Mouse (Mus musculus) embryonic facial prominence, embryonic 13.5 days (tissue): ENCODE results near the gene Cldn34a. TPM values are rescaled to one million over a fixed set of nuclear protein-coding genes. Genes with fewer than 3 reads are reported as not detected.
"Not testable (repeated sequence)": the region's sequence is repeated elsewhere in the genome, so short reads cannot be mapped to it uniquely, and the experiment has no call there.

Source experiments
- ATAC-seq: fragments of 200-750 bp; cut with Nextera tagmentation; 2 replicates; pipeline ENCODE4 v1.8.0; 2017; ENCODE audit warnings: low read depth; ENCODE audit not compliant: insufficient number of reproducible peaks, insufficient read depth, low FRiP score, low TSS enrichment
- H3K27ac ChIP-seq: fragments of 300-500 bp; sonication (generic); 2 replicates; pipeline ENCODE4 v1.5.1; 2015; ENCODE audit warnings: moderate library complexity, mild to moderate bottlenecking, inconsistent platforms
- H3K27me3 ChIP-seq: fragments of 300-500 bp; sonication (generic); 2 replicates; pipeline ENCODE4 v1.6.1; 2015; ENCODE audit warnings: mild to moderate bottlenecking, inconsistent platforms
- H3K36me3 ChIP-seq: fragments of 300-500 bp; sonication (generic); 2 replicates; pipeline ENCODE4 v1.6.1; 2015; ENCODE audit warnings: mild to moderate bottlenecking, inconsistent platforms
- H3K4me1 ChIP-seq: fragments of 300-500 bp; sonication (generic); 2 replicates; pipeline ENCODE4 v1.6.1; 2015; ENCODE audit warnings: inconsistent platforms
- H3K4me2 ChIP-seq: fragments of 300-500 bp; sonication (generic); 2 replicates; pipeline ENCODE4 v1.6.1; 2015; ENCODE audit warnings: moderate library complexity, mild to moderate bottlenecking, inconsistent platforms
- H3K4me3 ChIP-seq: fragments of 300-500 bp; sonication (generic); 2 replicates; pipeline ENCODE4 v1.5.1; 2015; ENCODE audit warnings: mild to moderate bottlenecking, inconsistent platforms
- H3K9ac ChIP-seq: fragments of 300-500 bp; sonication (generic); 2 replicates; pipeline ENCODE4 v1.6.1; 2015; ENCODE audit warnings: mild to moderate bottlenecking, inconsistent platforms
- H3K9me3 ChIP-seq: fragments of 300-500 bp; sonication (generic); 2 replicates; pipeline ENCODE4 v1.6.1; 2016; ENCODE audit warnings: inconsistent platforms
- WGBS: fragments of 180-500 bp; shearing (Covaris S2); methylation state at CpG from one replicate; pipeline ENCODE4 v1.1.7; 2015; ENCODE audit warnings: mixed read lengths; 5-methylcytosine and 5-hydroxymethylcytosine counted together
- polyA plus RNA-seq: library from polyadenylated mRNA; unstranded; fragments of >200 nt; fragmentation: Nextera tagmentation; extraction: Ambion mirVana; gene quantifications from 2 replicates; pipeline ENCODE4 v1.2.1, GENCODE M21; 2015

The Cldn34a gene
- not detected in 2 replicates for polyA plus RNA-seq

GRCm38 (mm10) chrX:152563034-152563433 is at the start of gene Cldn34a:
TSS of gene Cldn34a (plus strand) at chrX:152563334.
- no peak within 1 kb of the TSS for H3K9ac ChIP-seq
- WGBS = 76% methylated on average over 2 of the region's 2 CpGs

DNA sequence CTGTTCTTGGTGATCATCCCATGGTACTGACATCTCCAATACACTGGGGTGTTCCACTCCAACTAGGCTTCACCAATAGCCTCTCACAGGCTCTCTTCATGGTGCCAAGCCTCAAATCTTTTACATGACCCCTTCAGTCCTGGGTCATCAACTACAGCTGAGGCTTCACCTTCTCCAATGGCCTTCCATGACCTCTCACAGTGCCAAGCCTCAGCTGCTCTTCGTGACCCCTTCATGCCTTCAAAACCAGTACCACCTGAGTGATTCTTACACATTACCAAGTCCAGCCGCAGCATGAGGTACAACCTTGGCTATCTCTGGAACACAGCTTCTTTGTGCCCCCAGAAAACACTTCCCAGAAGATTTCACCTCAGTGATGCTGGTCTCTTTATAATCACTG is 44.5 kb upstream of the Cldn34a start:
- not testable (repeated sequence) for H3K4me1 ChIP-seq, H3K4me2 ChIP-seq, H3K4me3 ChIP-seq, H3K9me3 ChIP-seq, H3K27me3 ChIP-seq, H3K36me3 ChIP-seq, H3K9ac ChIP-seq, H3K27ac ChIP-seq, ATAC-seq
- WGBS = 78% methylated on average over 2 of the region's 2 CpGs

More at GRCm38 (mm10) chrX:152563034-152563433, at the start of gene Cldn34a:
- H3K27ac ChIP-seq = no peak within 1 kb of the TSS
- no peak within 1 kb of the TSS for H3K4me3 ChIP-seq
- no peaks in the 10 kb centered on the region for H3K9me3 ChIP-seq
- H3K36me3 ChIP-seq = no peaks in the 10 kb centered on the region
- no peak within 1 kb of the TSS for H3K4me2 ChIP-seq
- H3K4me1 ChIP-seq = no peaks in the 10 kb centered on the region
- peaks cover 25% of the 10 kb centered on the region for H3K27me3 ChIP-seq
- no peak for ATAC-seq

GRCm38 (mm10) chrX:152545736-152546135 is 17.4 kb upstream of the Cldn34a start:
- H3K9ac ChIP-seq = no peak overlapping the region
- no peaks in the 10 kb centered on the region for H3K36me3 ChIP-seq
- H3K4me3 ChIP-seq = no peak overlapping the region
- no peak for ATAC-seq
- peaks cover 50% of the 10 kb centered on the region for H3K27me3 ChIP-seq
- no peak overlapping the region for H3K27ac ChIP-seq
- no peak overlapping the region for H3K4me2 ChIP-seq
- H3K4me1 ChIP-seq = no peaks in the 10 kb centered on the region
- 67% methylated on average over 1 of the region's 1 CpGs for WGBS
- H3K9me3 ChIP-seq = no peaks in the 10 kb centered on the region

GRCm38 (mm10) chrX:152548180-152548579 is 15.0 kb upstream of the Cldn34a start:
- no peak overlapping the region for H3K4me3 ChIP-seq
- ATAC-seq = no peak
- H3K9ac ChIP-seq = no peak overlapping the region
- no peaks in the 10 kb centered on the region for H3K9me3 ChIP-seq
- no peaks in the 10 kb centered on the region for H3K36me3 ChIP-seq
- no peak overlapping the region for H3K4me2 ChIP-seq
- WGBS = 41% methylated on average over 1 of the region's 1 CpGs
- H3K27me3 ChIP-seq = peaks cover 34% of the 10 kb centered on the region
- no peak overlapping the region for H3K27ac ChIP-seq
- no peaks in the 10 kb centered on the region for H3K4me1 ChIP-seq

DNA sequence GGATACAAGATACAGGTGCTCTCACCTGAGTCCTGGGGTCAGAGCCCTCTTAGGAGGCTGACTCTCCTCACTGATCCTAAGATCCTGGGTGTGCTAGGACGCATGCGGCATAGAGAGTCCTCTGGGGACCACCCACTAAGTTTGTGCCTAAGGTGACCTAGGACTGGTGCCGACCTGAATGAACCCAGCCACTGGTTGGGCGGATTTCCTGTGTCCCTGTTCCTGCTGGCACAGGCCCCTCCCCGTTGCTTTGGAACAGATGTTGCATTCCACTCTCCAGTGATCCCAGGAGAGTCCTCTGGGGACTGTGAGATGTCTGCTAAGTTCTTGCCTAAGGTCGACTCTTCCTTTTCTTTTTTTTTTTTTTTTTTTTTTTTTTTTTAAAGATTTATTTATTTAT is 5.7 kb upstream of the Cldn34a start:
- 67% methylated on average over 6 of the region's 6 CpGs for WGBS
- H3K4me2 ChIP-seq = no peak overlapping the region
- no peak overlapping the region for H3K4me3 ChIP-seq
- no peaks in the 10 kb centered on the region for H3K9me3 ChIP-seq
- no peak for ATAC-seq
- H3K27ac ChIP-seq = no peak overlapping the region
- no peaks in the 10 kb centered on the region for H3K4me1 ChIP-seq
- H3K9ac ChIP-seq = no peak overlapping the region
- H3K36me3 ChIP-seq = no peaks in the 10 kb centered on the region
- H3K27me3 ChIP-seq = peaks cover 8% of the 10 kb centered on the region; the same call in 1 of the 2 replicates

Other genes with a start within 250 kb of the Cldn34a start
- gene Kantr, start 235.8 kb upstream of the Cldn34a start, polyA plus RNA-seq = 22.7 and 23.8 TPM in 2 replicates
- 42.7 and 43.6 TPM in 2 replicates for gene Tspyl2, start 220.9 kb upstream of the Cldn34a start, polyA plus RNA-seq
- gene Gpr173, start 194.6 kb upstream of the Cldn34a start, polyA plus RNA-seq = 3.3 and 3.6 TPM in 2 replicates
- gene Shroom2, start 206.1 kb downstream of the Cldn34a start, polyA plus RNA-seq = 4.7 and 5.1 TPM in 2 replicates
- gene Gpr143, start 218.6 kb downstream of the Cldn34a start, polyA plus RNA-seq = 0.44 and 0.48 TPM in 2 replicates